Mouse (Mus musculus) liver, embryonic 14 days (tissue): ENCODE results near the gene Cdadc1. TPM values are rescaled to one million over a fixed set of nuclear protein-coding genes. Genes with fewer than 3 reads are reported as not detected.

ENCODE experiments used
- polyA plus RNA-seq: library from polyadenylated mRNA; depleted of rRNA; stranded (reverse); fragments of >200 nt; gene quantifications from 2 replicates; pipeline ENCODE4 v1.2.3, GENCODE M21; 2012; rRNA removed

Cdadc1 gene
- polyA plus RNA-seq, result 4.9 and 6.2 TPM in 2 replicates

GRCm38 (mm10) chr14:59597398-59598259, at the start of gene Cdadc1:
TSS of gene Cdadc1 (minus strand) at chr14:59597959.

GRCm38 (mm10) chr14:59625158-59625805, 27.5 kb upstream of the Cdadc1 start, which contains the start of gene Shisa2:
TSS of gene Shisa2 (plus strand) at chr14:59625308.

Other genes with a start within 250 kb of the Cdadc1 start
- 0.81 and 1.2 TPM in 2 replicates for gene Phf11d, start 232.5 kb downstream of the Cdadc1 start, polyA plus RNA-seq
- gene Phf11c, start 202.6 kb downstream of the Cdadc1 start, polyA plus RNA-seq, result 0.90 and 1.0 TPM in 2 replicates
- gene Setdb2, start 157.1 kb downstream of the Cdadc1 start, polyA plus RNA-seq, result 5.3 and 7.0 TPM in 2 replicates
- 7.8 and 9.9 TPM in 2 replicates for gene Cab39l, start 157.0 kb downstream of the Cdadc1 start, polyA plus RNA-seq
- 0.21 and 0.51 TPM in 2 replicates for gene Shisa2, start 27.3 kb upstream of the Cdadc1 start, polyA plus RNA-seq